Mouse (Mus musculus) urinary bladder, postnatal 25 days (tissue): ENCODE measurements at regions not wholly inside any gene's neighbourhood (a gene's known extent, or its start where the extent isn't known, plus 50 kb on each side); places are given as distances from the start of the nearest gene placed in this dataset.
"Not testable (repeated sequence)": the region's sequence is repeated elsewhere in the genome, so short reads cannot be mapped to it uniquely, and the experiment has no call there.

Experiments
- DNase-seq: peaks from one replicate; pipeline ENCODE4 v3.0.0; 2022; ENCODE audit warnings: low spot score

DNA sequence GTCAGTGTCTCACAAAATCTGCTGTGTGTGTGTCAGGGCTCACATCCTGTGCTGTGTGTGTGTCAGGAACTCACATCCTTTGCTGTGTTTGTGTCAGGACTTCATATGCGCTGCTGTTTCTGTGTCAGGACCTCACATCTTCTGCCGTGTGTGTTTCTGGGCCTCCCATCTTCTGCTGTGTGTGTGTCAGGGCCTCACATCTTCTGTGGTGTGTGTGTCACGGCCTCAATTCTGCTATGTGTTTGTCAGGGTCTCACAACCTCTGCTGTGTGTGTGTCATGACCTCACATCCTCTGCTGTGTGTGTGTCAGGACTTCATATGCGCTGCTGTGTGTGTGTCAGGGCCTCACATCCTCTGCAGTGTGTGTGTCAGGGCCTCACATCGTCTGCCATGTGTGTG lies 137.5 kb downstream of the Asmt start:
- not testable (repeated sequence) for DNase-seq

DNA sequence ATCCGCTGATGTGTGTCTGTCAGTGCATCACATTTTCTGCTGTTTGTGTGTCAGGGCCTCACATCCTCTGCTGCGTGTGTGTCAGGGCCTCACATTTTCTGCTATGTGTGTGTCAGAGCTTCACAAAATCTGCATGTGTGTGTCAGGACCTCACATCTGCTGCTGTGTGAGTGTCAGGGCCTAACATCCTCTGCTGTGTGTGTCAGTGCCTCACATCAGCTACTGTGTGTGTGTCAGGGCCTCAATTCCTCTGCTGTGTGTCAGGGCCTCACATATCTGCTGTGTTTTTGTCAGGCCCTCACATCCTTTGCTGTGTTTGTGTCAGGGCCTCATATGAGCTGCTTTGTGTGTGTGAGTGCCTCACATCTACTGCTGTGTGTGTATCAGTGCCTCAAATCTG lies 142.9 kb downstream of the Asmt start:
- DNase-seq: no peak

- DNase-seq: not testable (repeated sequence)
These were observed 168.7 kb downstream of the Asmt start for GRCm38 (mm10) chrX:170841108-170841507.

GRCm38 (mm10) chrX:170841551-170841950 lies 169.1 kb downstream of the Asmt start:
- not testable (repeated sequence) for DNase-seq

DNA sequence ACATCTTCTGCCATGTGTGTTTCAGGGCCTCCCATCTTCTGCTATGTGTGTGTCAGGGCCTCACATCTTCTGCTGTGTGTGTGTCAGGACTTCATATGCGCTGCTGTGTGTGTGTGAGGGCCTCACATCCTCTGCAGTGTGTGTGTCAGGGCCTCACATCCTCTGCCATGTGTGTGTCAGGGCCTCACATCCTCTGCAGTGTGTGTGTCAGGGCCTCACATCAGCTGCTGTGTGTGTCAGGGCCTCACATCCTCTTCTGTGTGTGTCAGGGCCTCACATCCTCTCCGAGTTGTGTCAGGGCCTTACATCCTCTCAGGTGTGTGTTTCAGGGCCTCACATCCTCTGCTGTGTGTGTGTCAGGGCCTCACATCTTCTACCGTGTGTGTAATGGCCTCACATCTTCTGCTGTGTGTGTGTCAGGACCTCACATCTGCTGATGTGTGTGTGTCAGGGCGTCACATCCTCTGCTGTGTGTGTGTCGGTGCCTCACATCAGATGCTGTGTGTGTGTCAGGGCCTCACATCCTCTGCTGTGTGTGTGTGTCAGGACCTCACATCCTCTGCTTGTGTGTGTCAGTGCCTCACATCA lies 170.5 kb downstream of the Asmt start:
- DNase-seq: not testable (repeated sequence)

DNA sequence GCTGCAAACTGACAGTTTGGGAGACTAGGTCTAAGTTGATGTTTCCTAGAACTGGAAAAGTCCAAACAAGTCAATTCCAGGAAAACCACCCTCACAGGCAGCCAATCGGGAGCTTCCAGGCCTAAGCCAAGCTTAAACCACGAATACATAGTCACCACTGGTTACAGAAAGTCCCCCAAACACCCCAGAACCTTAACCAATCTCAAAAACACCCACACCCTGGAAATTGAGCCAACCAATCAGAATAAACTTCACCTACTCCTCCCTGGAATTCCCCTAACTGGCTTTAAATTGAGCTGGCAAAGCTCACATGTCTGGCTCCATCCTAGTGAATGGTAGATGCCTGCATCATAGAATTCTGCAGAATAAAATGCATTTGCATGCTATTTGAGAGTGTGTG lies 204.2 kb downstream of the Asmt start:
- not testable (repeated sequence) for DNase-seq

DNA sequence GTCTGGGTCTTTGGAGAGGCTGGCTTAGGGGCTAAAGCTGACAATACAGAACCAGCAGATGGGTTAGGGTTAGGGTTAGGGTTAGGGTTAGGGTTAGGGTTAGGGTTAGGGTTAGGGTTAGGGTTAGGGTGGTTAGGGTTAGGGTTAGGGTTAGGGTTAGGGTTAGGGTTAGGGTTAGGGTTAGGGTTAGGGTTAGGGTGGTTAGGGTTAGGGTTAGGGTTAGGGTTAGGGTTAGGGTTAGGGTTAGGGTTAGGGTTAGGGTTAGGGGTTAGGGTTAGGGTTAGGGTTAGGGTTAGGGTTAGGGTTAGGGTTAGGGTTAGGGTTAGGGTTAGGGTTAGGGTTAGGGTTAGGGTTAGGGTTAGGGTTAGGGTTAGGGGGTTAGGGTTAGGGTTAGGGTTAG lies 208.4 kb downstream of the Asmt start:
- peak; percentile 2 for DNase-seq
